Mouse (Mus musculus) embryonic facial prominence, embryonic 12.5 days (tissue): ENCODE measurements around the gene Klk1. TPM values are rescaled to one million over a fixed set of nuclear protein-coding genes. Genes with fewer than 3 reads are reported as not detected.

Experiments
- ATAC-seq: fragments of 200-750 bp; cut with Nextera tagmentation; 2 replicates; pipeline ENCODE4 v1.8.0; 2017; ENCODE audit not compliant: insufficient number of reproducible peaks, insufficient read depth, low FRiP score, low TSS enrichment
- H3K27ac ChIP-seq: fragments of 300-500 bp; sonication (generic); 2 replicates; pipeline ENCODE4 v1.5.1; 2016; ENCODE audit warnings: mild to moderate bottlenecking
- H3K27me3 ChIP-seq: fragments of 300-500 bp; sonication (generic); 2 replicates; pipeline ENCODE4 v1.6.1; 2016; ENCODE audit warnings: mild to moderate bottlenecking, moderate library complexity
- H3K36me3 ChIP-seq: fragments of 300-500 bp; sonication (generic); 2 replicates; pipeline ENCODE4 v1.6.1; 2016; ENCODE audit warnings: mild to moderate bottlenecking
- H3K4me1 ChIP-seq: fragments of 300-500 bp; sonication (generic); 2 replicates; pipeline ENCODE4 v1.6.1; 2016
- H3K4me2 ChIP-seq: fragments of 300-500 bp; sonication (generic); replicated peaks from 2 replicates; pipeline ENCODE4 v1.6.1; 2016; ENCODE audit warnings: mild to moderate bottlenecking, moderate library complexity
- H3K4me3 ChIP-seq: fragments of 300-500 bp; sonication (generic); 2 replicates; pipeline ENCODE4 v1.5.1; 2016; ENCODE audit warnings: mild to moderate bottlenecking
- H3K9ac ChIP-seq: fragments of 300-500 bp; sonication (generic); 2 replicates; pipeline ENCODE4 v1.6.1; 2016; ENCODE audit warnings: mild to moderate bottlenecking, moderate library complexity
- H3K9me3 ChIP-seq: fragments of 300-500 bp; sonication (generic); 2 replicates; pipeline ENCODE4 v1.6.1; 2016; ENCODE audit warnings: mild to moderate bottlenecking, moderate library complexity
- WGBS: fragments of 180-500 bp; shearing (Covaris S2); methylation state at CpG from one replicate; pipeline ENCODE4 v1.1.7; 2016; 5-methylcytosine and 5-hydroxymethylcytosine counted together
- polyA plus RNA-seq: library from polyadenylated mRNA; unstranded; fragments of >200 nt; fragmentation: Nextera tagmentation; extraction: Ambion mirVana; gene quantifications from 2 replicates; pipeline ENCODE4 v1.2.1, GENCODE M21; 2016

The Klk1 gene
- polyA plus RNA-seq, 1 experiment from 2014 or later, result not detected

- WGBS, result 79% methylated on average over 4 of the region's 4 CpGs
- peaks cover 6% of the 10 kb centered on the region; the same call in 1 of the 2 replicates for H3K27me3 ChIP-seq
- ATAC-seq, result no peak
- H3K9ac ChIP-seq, result no peak within 1 kb of the TSS
- no peaks in the 10 kb centered on the region for H3K9me3 ChIP-seq
- no peaks in the 10 kb centered on the region for H3K4me1 ChIP-seq
- no peak within 1 kb of the TSS for H3K4me3 ChIP-seq
- H3K4me2 ChIP-seq, result no peak within 1 kb of the TSS
- no peak within 1 kb of the TSS for H3K27ac ChIP-seq
- H3K36me3 ChIP-seq, result peaks cover 16% of the 10 kb centered on the region
Measured at GRCm38 (mm10) chr7:44257278-44257677, 32.1 kb downstream of the Klk1 start, which contains the start of gene Acp4. Gene Acp4 (minus strand): TSS chr7:44257378.

GRCm38 (mm10) chr7:44260410-44260809, 35.2 kb downstream of the Klk1 start:
- Histone ChIP-seq H3K4me1 (peaks cover 5% of the 10 kb centered on the region; the same call in 1 of the 2 replicates), H3K9ac (no peak overlapping the region), H3K36me3 (no peaks in the 10 kb centered on the region), H3K4me3 (no peak overlapping the region), H3K27ac (no peak overlapping the region), H3K27me3 (peaks cover 18% of the 10 kb centered on the region), H3K4me2 (no peak overlapping the region), H3K9me3 (no peaks in the 10 kb centered on the region)
- WGBS, result 73% methylated on average over 6 of the region's 6 CpGs
- no peak for ATAC-seq

GRCm38 (mm10) chr7:44261147-44261546, 36.0 kb downstream of the Klk1 start, which contains the start of gene Gm15517:
Gene Gm15517 (plus strand): TSS chr7:44261447.
- Histone ChIP-seq H3K4me2 (no peak within 1 kb of the TSS), H3K4me3 (no peak within 1 kb of the TSS), H3K4me1 (peaks cover 5% of the 10 kb centered on the region; the same call in 1 of the 2 replicates), H3K27me3 (peaks cover 18% of the 10 kb centered on the region), H3K9ac (no peak within 1 kb of the TSS), H3K36me3 (no peaks in the 10 kb centered on the region), H3K27ac (no peak within 1 kb of the TSS), H3K9me3 (no peaks in the 10 kb centered on the region)
- 54% methylated on average over 5 of the region's 5 CpGs for WGBS
- ATAC-seq, result no peak

GRCm38 (mm10) chr7:44262791-44263643, 37.9 kb downstream of the Klk1 start:
- Histone ChIP-seq H3K4me2 (peak overlapping the region; percentile 44), H3K36me3 (no peaks in the 10 kb centered on the region), H3K9ac (no peak overlapping the region), H3K4me3 (0 out of 2 replicates have a peak overlapping the region, but pooled peaks have one; percentile 12), H3K27me3 (peaks cover 26% of the 10 kb centered on the region), H3K4me1 (peaks cover 5% of the 10 kb centered on the region; the same call in 1 of the 2 replicates), H3K27ac (no peak overlapping the region), H3K9me3 (no peaks in the 10 kb centered on the region)
- no peak for ATAC-seq
- 3% methylated on average over 34 of the region's 34 CpGs for WGBS

GRCm38 (mm10) chr7:44268117-44268516, 43.0 kb downstream of the Klk1 start:
- ATAC-seq, result no peak
- no peak overlapping the region for H3K4me3 ChIP-seq
- H3K9ac ChIP-seq, result no peak overlapping the region
- no peak overlapping the region for H3K27ac ChIP-seq
- no peaks in the 10 kb centered on the region for H3K36me3 ChIP-seq
- no peak overlapping the region for H3K4me2 ChIP-seq
- no peaks in the 10 kb centered on the region for H3K9me3 ChIP-seq
- WGBS, result 78% methylated on average over 11 of the region's 11 CpGs
- peaks cover 3% of the 10 kb centered on the region; the same call in 1 of the 2 replicates for H3K4me1 ChIP-seq
- peaks cover 34% of the 10 kb centered on the region for H3K27me3 ChIP-seq

GRCm38 (mm10) chr7:44269397-44269796, 44.2 kb downstream of the Klk1 start:
- Histone ChIP-seq H3K4me3 (no peak overlapping the region), H3K9me3 (no peaks in the 10 kb centered on the region), H3K27me3 (peaks cover 39% of the 10 kb centered on the region), H3K27ac (no peak overlapping the region), H3K9ac (no peak overlapping the region), H3K4me2 (no peak overlapping the region), H3K36me3 (no peaks in the 10 kb centered on the region), H3K4me1 (no peaks in the 10 kb centered on the region)
- 89% methylated on average over 2 of the region's 2 CpGs for WGBS
- ATAC-seq, result no peak

- no peak overlapping the region for H3K4me2 ChIP-seq
- WGBS, result 81% methylated on average over 2 of the region's 2 CpGs
- H3K4me3 ChIP-seq, result no peak overlapping the region
- no peak overlapping the region for H3K27ac ChIP-seq
- ATAC-seq, result no peak
- no peak overlapping the region for H3K9ac ChIP-seq
- H3K9me3 ChIP-seq, result no peaks in the 10 kb centered on the region
- no peaks in the 10 kb centered on the region for H3K4me1 ChIP-seq
- no peaks in the 10 kb centered on the region for H3K36me3 ChIP-seq
- H3K27me3 ChIP-seq, result peaks cover 43% of the 10 kb centered on the region
Measured at GRCm38 (mm10) chr7:44271309-44271708, 46.1 kb downstream of the Klk1 start.

- WGBS, result 87% methylated on average over 7 of the region's 7 CpGs
- no peak overlapping the region for H3K4me2 ChIP-seq
- no peaks in the 10 kb centered on the region for H3K36me3 ChIP-seq
- no peak overlapping the region for H3K27ac ChIP-seq
- H3K9me3 ChIP-seq, result no peaks in the 10 kb centered on the region
- H3K9ac ChIP-seq, result no peak overlapping the region
- H3K4me3 ChIP-seq, result no peak overlapping the region
- peaks cover 43% of the 10 kb centered on the region for H3K27me3 ChIP-seq
- no peak for ATAC-seq
- no peaks in the 10 kb centered on the region for H3K4me1 ChIP-seq
Measured at GRCm38 (mm10) chr7:44272546-44272945, 47.4 kb downstream of the Klk1 start.

GRCm38 (mm10) chr7:44273446-44273845, 48.3 kb downstream of the Klk1 start:
- Histone ChIP-seq H3K4me1 (no peaks in the 10 kb centered on the region), H3K4me3 (no peak overlapping the region), H3K9me3 (no peaks in the 10 kb centered on the region), H3K9ac (no peak overlapping the region), H3K27ac (no peak overlapping the region), H3K27me3 (peaks cover 34% of the 10 kb centered on the region), H3K4me2 (no peak overlapping the region), H3K36me3 (no peaks in the 10 kb centered on the region)
- no peak for ATAC-seq
- WGBS, result 66% methylated on average over 7 of the region's 7 CpGs

GRCm38 (mm10) chr7:44274096-44274495, 48.9 kb downstream of the Klk1 start:
- Histone ChIP-seq H3K27me3 (peaks cover 27% of the 10 kb centered on the region), H3K36me3 (no peaks in the 10 kb centered on the region), H3K9ac (no peak overlapping the region), H3K4me2 (no peak overlapping the region), H3K27ac (no peak overlapping the region), H3K4me3 (no peak overlapping the region), H3K9me3 (no peaks in the 10 kb centered on the region), H3K4me1 (no peaks in the 10 kb centered on the region)
- no peak for ATAC-seq
- WGBS, result 34% methylated on average over 11 of the region's 11 CpGs

- H3K36me3 ChIP-seq, result no peaks in the 10 kb centered on the region
- H3K9me3 ChIP-seq, result no peaks in the 10 kb centered on the region
- peaks cover 26% of the 10 kb centered on the region for H3K27me3 ChIP-seq
- H3K4me3 ChIP-seq, result no peak overlapping the region
- WGBS, result 77% methylated on average over 3 of the region's 3 CpGs
- ATAC-seq, result no peak
- H3K27ac ChIP-seq, result no peak overlapping the region
- no peak overlapping the region for H3K4me2 ChIP-seq
- H3K9ac ChIP-seq, result no peak overlapping the region
- no peaks in the 10 kb centered on the region for H3K4me1 ChIP-seq
Measured at GRCm38 (mm10) chr7:44275546-44275945, 50.4 kb downstream of the Klk1 start.
